Mouse (Mus musculus) monocyte, adult 5-6 weeks (primary cell): ENCODE measurements around the gene Scube1. TPM values are rescaled to one million over a fixed set of nuclear protein-coding genes. Genes with fewer than 3 reads are reported as not detected.

ENCODE experiments used
- ATAC-seq: fragments of 153-309, 156-312 bp; replicated peaks from 2 replicates; pipeline ENCODE4 v1.8.0; 2017; ENCODE audit warnings: mild to moderate bottlenecking; ENCODE audit not compliant: low TSS enrichment, insufficient number of reproducible peaks, severe bottlenecking, poor library complexity, low FRiP score
- total RNA-seq: library from RNA; stranded (forward); fragments of 200-1000, 200-491, 200-594 nt; gene quantifications from 3 replicates; pipeline ENCODE4 v1.2.3, GENCODE M21; 2017

Gene Scube1
- total RNA-seq, 1 experiment from 2014 or later: not detected

DNA sequence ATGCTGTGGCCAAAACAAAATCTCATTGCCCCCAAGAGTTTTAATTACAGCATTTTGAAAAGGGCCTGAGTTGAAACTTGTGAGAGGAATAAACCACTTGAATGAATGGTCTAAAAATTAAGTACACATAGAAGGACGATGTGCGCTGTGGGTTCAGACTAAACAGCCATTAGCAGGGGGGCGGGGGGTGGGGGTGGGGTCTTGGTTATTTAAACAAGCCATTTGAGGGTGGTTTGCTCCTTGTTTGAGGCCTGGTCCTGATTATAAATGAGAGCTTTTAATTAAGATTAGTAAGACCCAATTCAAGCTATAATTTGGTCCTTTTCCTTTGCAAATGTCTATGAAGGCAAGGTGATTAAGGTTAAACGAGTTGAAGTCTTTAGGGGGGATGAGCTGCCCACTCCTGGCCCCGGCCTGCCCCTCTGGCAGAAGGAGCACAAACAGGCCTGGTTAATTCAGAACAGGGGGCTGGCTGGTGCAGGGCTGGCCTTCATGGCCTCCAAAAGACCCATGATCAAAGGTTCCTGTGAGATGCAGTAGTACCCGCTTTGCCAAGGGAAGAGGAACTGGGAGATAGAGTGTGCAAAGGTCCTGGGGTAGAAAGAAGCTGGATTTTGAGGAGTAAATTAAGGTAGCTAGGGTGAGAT, 9.1 kb downstream of the Scube1 start:
- no peak for ATAC-seq

DNA sequence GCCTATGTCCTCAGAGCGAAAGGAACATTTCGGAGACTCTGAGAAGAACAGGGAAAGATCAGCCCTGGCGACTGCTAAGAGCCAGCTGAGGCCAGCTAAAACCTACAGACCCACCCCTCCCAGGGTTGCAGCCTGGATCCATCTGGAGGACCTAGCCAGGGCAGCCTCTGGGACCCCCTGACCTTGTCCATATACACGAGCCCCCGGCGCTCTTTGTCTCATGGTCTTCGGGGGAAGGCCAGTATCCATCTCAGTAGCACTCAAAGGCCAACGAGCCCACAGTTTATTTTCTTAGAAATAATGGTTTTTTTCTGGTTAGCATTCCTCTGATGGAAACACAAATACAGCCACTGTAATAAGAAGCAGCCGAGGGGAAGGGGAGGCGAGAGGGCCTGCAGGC, 12.0 kb downstream of the Scube1 start:
- no peak for ATAC-seq

DNA sequence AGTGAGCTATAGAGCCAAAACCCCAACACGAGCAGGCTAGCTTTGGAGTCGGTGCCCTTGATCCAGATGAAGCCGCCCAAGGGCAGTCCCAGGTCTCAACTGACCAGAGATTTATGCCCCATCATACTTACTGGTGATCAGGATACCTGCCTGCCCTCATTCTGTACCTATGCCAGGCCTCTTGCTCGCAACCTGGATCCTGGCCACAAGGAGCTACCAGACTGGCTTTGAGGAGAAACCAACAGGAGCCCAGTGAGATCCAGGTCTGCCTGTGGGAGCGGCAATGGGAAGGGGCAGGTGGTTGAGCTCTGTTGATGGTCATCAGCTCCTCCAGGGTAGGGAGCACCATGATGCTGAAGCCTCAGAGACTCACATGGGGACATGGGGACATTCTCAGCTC, 12.5 kb downstream of the Scube1 start:
- ATAC-seq: 0 out of 2 replicates have a peak, but pooled peaks have one; percentile 9

DNA sequence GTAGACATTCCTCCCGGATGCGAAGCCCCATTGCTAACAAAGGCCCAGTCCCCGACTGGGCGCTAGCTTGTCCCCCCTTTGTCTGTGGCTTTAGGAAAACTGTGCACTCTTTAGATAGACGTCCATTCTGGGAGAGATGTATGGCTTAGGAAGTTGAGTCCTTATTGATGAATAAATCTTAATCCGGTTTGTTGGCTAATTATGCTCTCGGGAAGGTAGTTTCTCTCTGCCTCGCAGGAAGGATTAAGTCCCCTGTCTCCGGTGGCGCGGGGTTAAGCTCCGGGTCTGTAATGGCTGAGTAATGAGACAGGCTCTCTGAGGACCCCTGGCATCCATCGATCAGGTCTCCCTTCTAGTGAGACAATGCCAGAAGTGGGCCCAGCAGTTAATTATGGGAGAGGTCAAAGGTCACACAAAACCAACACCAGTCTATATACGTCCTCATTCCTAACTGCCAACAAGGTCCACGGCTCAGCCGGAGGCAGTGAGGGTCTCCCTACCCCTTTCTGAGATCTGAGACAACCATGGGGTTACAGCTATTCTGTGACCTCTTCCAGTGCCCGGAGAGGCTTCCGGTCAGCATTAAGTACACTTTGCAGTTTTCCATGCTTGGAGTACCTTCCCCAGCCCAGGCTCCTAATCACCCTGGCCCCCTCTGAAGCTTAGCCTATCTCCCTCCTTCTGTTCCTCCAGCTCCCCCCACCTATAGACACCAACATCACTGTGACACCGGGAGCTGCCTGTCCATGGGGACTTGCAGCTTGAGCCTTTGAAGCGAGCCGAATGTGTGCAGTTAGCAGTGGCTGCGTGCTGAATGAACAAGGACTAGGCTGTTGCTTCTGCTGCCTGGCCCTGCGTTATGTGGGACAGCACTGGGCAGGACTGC, 14.7 kb downstream of the Scube1 start:
- ATAC-seq: no peak

DNA sequence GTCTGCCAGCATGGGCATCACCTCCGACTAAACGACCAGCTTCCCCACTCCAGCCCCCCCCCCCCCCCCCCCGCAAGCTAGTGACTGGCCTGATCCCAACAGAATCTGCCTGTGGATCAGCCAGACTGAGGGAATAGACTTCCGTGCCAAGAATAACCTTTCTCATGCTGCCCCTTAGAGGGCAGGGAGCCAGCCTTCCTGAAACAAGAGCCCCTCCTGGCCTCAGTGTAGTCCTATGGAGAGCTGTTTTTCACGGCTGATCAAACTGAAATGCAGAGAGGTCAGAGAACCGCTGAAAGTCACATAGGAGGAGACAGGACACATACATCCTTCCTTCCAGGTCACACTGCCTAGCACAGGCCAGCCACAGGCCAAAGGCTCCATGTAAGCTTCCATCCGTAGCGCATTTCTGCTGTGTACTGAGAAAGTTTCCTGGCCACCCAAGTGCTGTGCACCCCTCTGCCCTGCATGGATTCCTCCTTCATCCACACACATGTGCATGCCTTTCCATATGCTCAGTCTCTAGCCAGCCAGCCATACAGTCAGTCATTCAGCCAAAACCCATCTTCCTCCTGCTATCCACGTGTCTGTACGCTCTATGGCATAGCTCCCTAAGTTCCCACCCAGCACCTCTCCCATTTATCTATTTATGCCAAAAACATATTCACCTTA, 18.2 kb downstream of the Scube1 start:
- ATAC-seq: no peak

DNA sequence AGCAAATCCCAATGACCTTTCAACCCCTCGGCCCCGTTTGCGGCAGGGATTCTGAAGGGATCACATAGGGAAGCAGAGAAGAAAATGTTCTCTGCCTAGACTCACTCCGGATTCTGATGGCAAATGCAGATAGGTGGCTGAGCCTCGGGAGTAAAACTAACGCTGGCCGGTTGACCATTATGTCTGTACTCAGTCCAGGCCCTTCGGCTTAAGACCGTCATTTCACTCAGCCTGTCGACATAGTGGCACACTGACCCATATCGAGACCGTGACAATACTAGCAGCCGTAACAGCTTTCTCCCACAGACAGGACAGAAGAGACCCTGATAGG, 24.3 kb downstream of the Scube1 start:
- no peak for ATAC-seq

DNA sequence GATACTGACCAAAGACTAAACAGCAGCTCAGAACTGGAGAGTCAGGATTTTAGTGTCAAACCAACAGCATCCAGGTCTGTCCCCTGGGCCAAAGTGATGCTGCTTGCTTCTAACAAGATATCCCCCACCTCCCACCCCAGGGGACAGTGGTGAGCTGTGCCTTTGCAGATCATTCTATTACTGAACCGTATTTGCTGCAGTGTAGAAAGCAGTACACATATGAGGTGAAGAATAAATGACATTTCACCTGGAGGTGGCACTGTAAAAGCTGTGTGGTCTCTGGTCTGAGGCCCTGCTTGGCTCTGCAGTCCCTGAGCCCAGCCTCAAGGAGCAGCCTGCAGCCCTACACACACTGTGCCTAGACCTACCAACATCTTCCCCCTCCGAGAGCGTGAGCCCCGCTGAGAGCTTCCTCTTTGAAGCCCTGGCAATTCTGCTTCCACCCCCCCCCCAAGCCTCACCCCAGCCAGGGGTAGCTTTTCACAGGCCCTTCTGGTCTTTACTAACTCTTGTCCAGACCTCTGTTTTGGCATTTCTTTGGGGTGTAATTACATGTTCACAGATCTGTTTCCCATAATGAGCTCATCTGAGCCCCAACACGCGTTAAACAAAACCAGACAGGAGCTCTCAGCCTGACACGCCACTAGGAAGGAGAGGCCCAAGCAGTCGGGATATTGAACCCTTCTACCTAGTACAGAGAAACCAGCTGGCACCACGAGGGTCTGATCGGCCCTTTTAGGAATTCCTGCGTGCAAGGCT, 24.8 kb downstream of the Scube1 start:
- ATAC-seq: no peak

DNA sequence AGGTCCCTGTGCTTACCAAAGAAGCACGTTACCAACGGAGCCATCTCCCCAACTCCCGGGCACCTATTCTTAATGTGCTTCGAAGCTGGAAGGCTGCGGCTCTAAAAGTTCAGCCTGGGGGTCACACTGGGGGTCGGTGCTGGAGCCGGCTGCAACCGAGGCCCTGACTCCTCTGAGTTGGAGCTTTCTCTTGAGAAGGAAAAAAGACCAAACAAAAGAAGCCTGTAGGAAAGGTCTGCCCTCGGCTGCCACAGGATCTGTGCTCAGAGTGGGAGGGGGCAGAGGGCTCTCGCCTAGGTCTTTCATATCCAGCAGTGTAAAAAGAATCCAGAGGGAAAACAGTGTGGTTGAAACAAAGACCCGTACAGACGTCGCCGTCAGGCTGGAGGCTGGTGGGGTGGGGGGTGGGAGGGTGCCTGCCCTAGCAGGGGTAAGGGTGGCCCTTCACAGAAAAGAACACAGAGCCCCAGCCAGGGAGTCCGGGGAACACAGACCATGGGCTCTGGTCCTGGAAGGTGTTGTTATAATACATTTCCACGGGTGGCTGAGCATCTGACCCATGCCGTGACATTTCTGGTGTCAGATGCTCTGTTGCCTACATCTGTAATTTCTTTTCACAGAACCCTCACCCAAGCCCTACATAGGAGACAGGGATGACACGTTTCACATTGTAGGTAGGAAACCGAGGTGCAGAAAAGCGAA, 25.5 kb downstream of the Scube1 start:
- no peak for ATAC-seq

DNA sequence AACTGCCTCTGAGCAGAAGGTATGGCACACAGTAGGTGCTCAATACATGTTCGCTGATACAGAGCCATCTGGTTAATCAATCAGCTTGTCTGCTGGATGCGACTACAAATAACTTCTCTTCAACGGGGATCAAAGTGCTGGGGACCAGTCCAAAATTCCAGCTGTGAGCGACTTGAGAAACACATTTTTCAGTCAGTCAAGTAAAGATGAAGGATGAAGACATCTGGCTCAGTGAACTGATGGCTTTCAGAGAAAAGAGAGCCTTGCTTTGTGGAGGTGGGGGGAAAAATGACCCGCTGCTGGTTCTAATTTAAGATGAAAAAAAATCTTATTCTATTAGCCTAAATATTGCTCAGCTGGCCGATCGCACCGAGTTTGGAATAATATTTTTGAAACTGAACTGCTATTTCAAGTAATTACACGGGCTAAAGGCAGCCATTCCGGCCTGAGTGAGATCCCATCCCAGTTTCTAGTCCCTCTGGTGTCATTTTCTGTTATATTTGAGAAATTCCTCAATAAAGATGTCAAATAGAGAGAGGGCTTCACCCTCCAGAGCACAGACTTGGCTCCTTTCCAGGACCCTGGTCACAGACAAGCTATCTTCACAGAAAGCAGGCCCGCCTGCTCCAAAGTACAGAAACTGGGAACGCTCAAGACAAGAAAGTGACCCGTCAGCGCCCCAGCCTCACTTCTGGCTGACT, 28.0 kb downstream of the Scube1 start:
- no peak for ATAC-seq

DNA sequence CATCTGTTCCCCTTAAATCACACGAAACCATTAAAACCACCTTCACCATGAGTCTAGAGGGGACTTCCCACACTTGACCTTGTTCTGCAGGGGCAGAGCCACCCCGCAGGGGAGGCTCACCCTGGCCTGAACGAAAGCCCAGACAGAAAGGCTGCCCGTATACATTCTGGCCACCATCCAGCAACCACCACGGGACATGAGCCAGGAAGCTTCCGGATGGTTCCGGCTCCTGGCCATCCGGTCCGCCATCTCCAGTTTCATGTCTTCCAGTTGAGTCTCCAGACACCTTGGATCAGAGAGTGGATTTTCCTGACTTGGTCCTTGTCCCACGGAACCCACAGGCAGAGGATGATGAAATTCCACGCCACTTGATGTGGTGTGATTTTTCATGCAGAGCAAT, 29.7 kb downstream of the Scube1 start:
- ATAC-seq: no peak

DNA sequence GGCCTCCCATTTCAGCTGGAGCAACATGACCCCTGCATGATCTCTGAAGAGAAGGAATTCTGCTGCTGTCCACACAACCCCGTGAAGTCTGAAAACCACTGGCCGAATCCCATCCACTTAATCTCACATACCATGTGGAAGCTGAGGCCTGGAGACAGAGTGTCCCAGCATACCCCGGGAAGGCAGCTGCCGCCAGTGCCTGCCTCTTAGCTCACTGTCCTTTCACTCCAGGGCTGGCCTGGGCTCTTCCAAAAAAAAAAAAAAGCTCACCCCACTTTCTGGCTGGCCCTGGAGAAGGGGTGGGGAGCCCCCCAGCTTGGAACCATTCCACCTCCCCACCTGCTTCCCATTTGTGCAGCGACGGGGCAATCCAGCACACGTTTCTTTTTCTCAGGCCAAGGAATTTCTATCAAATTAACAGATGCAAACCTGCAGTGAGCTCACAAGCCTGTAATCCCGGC, 32.9 kb downstream of the Scube1 start:
- no peak for ATAC-seq

DNA sequence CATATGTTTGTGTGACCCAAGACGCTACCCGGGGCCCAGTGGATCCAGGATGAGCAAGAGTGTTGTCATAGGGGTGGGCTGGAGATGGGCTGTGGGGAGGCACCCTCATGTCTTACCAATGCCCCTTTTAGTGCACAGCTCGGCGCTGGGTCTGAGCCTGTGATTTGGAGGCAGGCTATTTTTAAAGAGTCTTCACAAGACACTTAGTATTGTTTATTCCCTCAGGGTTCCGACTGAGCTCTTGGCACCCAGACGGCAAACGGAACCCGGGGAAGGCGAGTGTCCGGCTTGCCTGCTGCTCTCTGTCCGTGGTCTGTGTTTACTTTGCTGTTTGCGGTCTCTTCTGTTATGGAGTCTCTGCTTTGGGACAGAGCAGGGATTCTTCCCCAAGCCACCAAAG, 34.9 kb downstream of the Scube1 start:
- ATAC-seq: no peak

DNA sequence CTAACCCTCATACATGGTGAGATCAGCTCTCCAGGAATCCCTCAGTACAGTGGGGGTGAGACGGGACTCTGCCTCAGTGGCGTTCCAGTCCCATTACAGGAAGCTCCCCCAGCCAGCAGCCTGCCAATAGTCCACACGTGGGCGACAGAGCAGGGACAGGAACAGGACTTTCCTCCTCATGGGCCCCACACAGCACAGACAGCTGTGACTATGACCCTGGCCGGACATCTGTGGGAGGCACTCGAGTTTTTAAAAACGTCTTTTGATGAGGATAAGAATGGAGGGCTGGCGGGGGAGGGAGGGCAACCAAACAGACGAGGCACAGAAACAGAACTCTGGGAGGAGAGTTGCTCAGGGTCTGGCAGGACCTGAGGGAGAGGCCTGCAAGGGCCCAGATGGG, 38.2 kb downstream of the Scube1 start:
- no peak for ATAC-seq

DNA sequence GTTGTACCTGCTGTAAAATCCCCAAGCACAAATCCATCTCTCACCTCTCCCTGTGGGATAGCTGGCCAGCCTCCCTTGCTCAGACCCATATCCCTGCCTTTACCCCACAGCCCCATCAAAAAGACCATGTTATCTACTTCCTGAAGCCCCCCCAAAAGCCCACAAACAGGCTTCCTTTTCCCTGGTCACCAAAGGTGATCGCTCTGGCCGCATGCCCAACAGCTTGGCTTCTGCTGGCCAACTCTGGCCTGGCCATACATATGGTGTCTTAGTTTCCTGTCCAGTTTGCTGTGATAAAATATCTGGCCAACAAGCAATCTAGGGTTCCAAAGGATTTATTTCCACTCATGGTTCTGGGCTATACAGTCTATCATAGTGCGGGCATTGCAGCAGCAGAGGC, 38.9 kb downstream of the Scube1 start:
- no peak for ATAC-seq

DNA sequence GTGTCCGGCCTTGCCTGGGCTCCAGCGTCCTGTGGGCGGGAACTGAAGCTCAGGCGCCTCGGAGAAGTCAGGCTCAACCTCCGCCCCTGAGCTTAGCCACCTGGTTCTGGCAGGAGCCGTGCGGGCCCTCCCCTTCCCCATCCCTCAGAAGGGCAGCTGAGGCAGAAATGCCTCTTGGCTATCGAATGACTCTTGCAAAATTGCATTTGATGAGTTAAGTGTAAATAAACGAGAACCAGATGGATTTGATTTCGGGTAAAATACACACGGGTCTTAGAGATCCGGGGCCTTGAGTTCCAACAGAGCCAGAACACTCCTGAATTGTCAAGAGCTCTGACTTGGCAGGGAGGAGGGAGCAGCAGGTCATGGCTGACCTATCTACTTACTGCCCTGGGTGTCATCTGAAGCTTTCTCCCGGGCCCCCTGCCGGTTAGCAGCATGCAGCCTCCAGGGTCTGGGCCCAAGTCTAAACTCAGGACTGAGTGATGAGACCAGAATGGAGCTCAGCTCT, 41.7 kb downstream of the Scube1 start:
- no peak for ATAC-seq

DNA sequence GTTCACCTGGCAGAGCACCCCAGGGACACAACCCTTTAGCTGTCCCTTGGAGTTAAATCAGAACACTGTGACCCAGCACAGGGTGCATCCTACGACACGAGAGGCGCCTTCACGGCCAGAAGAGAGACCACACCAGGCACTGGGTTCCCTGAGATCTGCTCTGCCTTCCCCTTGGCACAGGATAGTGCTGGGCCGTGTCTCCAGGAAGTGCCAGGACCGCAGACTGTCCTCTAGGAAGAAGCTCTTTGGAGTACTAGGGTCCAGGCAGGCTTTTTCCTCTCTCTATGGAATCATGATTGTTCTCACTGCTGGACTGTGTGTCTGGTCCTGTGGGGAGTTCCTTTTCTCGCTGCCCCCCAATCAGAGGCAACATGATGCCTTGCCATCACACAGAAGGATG, 44.5 kb downstream of the Scube1 start:
- no peak for ATAC-seq

DNA sequence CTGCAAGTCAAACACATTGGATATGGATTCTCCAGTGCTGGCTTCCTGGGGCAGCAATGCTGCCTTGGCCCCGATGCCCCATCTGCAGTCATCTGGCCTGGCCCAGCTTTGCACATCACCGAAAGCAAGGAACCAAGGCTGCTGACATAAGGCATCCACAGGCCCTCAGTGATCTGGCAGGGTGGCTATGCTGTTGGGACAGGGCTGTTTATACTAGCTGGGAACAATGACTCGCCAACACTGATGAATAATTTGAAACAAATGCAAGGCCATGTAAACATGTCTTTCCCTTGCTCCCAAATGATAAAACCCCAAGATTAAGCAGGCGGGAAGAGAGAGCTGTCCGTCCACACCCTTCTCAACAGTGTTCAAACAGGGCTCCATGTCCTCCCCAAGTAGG, 45.1 kb downstream of the Scube1 start:
- no peak for ATAC-seq

DNA sequence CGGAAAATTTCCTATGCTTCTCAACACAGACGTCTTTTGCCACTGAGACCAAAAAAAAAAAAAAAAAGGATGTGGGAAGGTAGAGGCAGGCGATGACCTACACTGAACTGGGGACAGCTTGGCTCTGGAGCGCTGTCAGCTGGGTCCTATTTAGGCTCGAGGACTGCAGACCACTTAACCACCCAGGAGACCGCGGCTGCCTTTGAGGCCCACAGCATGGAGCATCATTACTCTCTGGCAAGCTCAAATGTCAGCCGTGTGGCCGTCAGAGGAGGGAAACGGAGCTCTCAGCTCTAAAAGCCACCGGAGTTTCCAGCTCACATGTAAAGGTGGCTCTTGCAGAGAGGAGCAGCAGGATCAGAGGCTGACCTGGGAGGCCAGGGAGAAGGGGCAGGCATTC, 46.2 kb downstream of the Scube1 start:
- ATAC-seq: no peak
